Mouse (Mus musculus) stomach, postnatal 0 days (tissue): ENCODE data around the gene Azin2.

Source experiments
- CTCF ChIP-seq: IDR thresholded peaks from 2 replicates; pipeline ENCODE4 v1.5.1; 2016; ENCODE audit warnings: antibody characterized with exemption, low read depth, mild to moderate bottlenecking, moderate library complexity
- EP300 ChIP-seq: optimal IDR thresholded peaks from 2 replicates; pipeline ENCODE3; 2016; ENCODE audit warnings: antibody characterized with exemption

- peak; percentile 54 for TF ChIP-seq CTCF
- TF ChIP-seq EP300: no peak
These were observed 19.9 kb downstream of the Azin2 start for GRCm38 (mm10) chr4:128942346-128942745.
